Mouse (Mus musculus) gastrocnemius, adult 2 months (tissue): ENCODE results near the gene Parva. TPM values are rescaled to one million over a fixed set of nuclear protein-coding genes. Genes with fewer than 3 reads are reported as not detected.

Experiments used
- DNase-seq: peaks from one replicate; pipeline ENCODE4 v3.0.0; 2022
- H3K27ac ChIP-seq: fragments of 200-600 bp; 2 replicates; pipeline ENCODE4 v1.8.1; 2022; ENCODE audit warnings: mild to moderate bottlenecking
- H3K4me3 ChIP-seq: fragments of 200-600 bp; 2 replicates; pipeline ENCODE4 v1.8.1; 2022; ENCODE audit warnings: mild to moderate bottlenecking, moderate library complexity
- CTCF ChIP-seq: fragments of 200-600 bp; IDR thresholded peaks from 2 replicates; pipeline ENCODE4 v1.8.1; 2022; ENCODE audit warnings: antibody characterized with exemption, mild to moderate bottlenecking, moderate library complexity
- intact Hi-C: fragments of 180-260 bp; cut with DNase I; formaldehyde crosslinking; loops from one replicate; pipeline ENCODE4 v1.15.1; 2025
- total RNA-seq, 2 experiments: library from RNA; stranded (reverse); gene quantifications; 2 replicates each; pipeline ENCODE4 v1.2.3; 2021

The Parva gene
- total RNA-seq, 2 experiments from 2014 or later = 10.9 to 17.0 TPM

DNA sequence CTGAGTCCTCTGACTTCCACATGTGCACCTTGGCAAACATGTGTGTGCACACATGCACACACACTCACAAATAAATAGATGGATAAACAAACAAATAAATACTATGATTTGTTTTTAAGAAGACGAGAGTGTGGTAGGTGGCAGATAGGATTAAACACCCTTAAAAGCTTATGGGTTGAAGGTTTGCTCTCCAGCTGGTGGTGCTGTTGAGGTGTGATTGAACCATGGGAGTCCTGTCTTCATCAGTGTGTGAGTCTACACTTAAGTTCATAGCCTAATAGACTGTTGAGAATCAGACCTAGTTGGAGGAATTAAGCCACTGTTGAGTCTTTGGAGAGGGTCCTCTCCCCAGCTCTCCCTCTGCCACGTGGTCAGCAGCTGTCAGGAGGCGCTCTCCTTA is 38.6 kb downstream of the Parva start:
- Histone ChIP-seq H3K4me3 (no peak overlapping the region), H3K27ac (no peak overlapping the region)
- DNase-seq = peak; percentile 45
- intact Hi-C loops = loop anchor here (5.0 kb wide), 2 partner anchors 64 to 211 kb away; partner anchors contain the start of gene Tead1
- TF ChIP-seq CTCF = peak; percentile 46

DNA sequence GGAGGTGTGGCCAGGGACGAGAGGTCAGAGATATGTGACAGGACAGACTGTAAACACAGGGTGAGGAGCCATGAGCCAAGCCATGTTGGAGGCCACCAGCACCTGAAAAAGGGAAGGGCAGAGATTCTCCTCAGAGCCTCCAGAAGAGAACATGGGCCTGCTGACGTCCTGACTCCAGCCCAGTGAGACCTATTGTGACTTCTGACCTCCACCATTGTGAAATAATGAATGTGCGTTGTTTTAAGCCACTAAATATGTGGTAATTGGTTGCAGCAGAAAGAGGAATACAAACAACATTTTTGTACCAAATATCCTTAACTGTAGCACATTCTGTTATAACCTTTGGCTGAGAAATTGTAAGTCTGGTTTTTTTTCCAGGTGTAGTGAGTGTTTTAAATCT is 39.5 kb downstream of the Parva start:
- Histone ChIP-seq H3K4me3 (no peak overlapping the region), H3K27ac (peak overlapping the region; percentile 70)
- DNase-seq = no peak
- intact Hi-C loops = loop anchor here (5.0 kb wide), 2 partner anchors 64 to 211 kb away; partner anchors contain the start of gene Tead1
- TF ChIP-seq CTCF = no peak

DNA sequence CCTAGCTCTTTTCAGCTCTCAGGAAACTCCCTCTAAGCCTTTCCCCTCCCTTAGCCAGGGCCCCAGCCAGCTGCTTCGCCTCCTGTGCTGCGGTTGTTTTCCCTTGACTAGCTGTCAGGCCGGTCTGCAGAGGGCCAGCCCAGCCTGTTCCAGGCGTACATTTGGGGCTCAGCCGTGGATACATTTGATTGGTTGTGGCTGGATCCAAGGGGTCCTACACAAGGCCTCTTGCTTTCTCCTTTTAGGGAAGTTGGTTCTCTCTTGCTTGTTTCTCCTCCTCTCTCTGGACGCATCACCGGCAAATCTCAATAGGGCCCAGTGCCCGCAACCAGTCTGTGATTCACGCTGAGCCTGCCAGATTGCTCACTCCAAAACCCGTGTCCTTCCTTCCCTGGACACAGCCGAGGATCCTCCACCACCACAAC is 40.4 kb downstream of the Parva start:
- peak; percentile 68 for DNase-seq
- intact Hi-C loops = loop anchor here (5.0 kb wide), 2 partner anchors 65 to 210 kb away; partner anchors contain the start of gene Tead1

DNA sequence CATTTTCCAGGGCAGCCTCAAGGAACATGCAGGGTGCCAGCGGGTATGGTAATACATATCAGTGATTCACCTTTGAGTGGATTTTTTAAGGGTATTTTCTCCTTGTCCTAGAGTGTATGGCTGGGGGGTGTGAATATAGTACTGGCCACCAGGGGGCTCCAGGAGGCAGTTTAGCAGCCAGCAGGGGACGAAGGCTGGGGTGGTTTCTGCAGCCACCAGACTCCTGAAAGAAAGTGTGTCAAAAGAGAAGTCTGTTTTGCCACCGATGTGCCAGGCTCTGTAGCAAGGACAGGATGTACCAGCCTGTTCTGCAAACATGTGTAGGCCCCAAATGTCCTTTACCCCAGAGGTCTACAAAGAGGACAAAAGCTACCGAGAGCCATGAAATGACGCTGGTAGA is 42.5 kb downstream of the Parva start:
- H3K27ac ChIP-seq = peak overlapping the region; percentile 59
- intact Hi-C loops = loop anchor here (1.0 to 5.0 kb wide), 4 partner anchors 68 to 662 kb away; partner anchors contain the start of gene Tead1
- DNase-seq = peak; percentile 85
- TF ChIP-seq CTCF = peak; percentile 95
- H3K4me3 ChIP-seq = no peak overlapping the region

More for the DNA sequence above, 40.4 kb downstream of the Parva start:
- Histone ChIP-seq H3K4me3 (no peak overlapping the region; the same call in 1 of the 2 replicates), H3K27ac (peak overlapping the region; percentile 70)
- TF ChIP-seq CTCF = no peak

DNA sequence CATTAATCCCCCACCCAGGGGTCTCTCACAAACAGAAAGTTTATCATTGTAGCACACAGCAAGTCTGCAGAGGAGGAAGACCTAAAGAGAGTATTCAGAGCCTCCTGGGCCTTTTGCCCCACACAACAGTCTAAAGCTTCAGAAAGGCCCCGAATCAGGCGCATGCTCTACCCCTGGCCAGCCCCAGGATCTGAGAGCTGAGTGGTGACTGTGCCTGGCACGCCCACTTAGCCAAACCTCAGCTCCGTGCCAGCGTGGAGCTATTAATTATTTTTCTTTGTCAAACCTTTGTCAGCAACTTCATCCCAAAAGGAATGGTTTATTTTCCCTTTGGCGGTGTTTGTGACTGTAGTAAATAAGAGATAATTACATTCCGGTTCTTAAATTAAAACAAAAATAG is 44.0 kb downstream of the Parva start:
- H3K27ac ChIP-seq = peak overlapping the region; percentile 59
- intact Hi-C loops = loop anchor here (5.0 kb wide), 1 partner anchor 661 kb away; no protein-coding TSS in a partner anchor
- no peak overlapping the region for H3K4me3 ChIP-seq
- no peak for TF ChIP-seq CTCF
- peak; percentile 39 for DNase-seq

DNA sequence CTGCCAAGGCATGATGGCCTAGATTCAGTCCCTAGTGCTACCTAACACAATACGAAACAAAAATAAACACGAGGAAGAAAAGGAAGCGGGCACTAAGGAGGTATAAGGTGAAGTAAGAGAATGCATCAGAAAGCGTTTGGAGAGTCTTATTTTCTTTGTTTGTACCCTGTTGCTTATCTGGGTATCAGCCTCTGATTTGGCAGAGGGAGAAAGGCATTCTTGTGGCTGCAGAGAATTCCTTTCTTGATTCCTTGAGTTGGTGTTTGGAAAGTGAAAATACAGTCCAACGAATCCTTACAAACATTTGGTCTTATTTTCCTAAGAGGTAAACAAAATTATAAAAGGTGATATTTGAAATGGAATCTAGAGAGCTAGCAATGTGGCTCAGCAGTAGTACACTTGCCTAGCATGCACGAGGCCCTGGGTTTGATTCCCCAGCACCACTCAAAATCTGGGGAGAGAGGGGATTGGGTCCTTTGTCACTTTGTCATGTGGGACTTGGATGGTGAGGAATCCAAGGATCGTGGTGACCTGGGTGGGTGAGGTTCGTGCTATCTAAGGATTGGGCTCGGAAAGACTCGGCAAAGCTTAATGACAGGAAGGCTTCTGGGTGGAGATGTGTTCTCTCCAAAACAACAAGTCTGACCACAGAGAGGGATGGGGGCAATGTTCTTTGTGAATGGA is 44.9 kb downstream of the Parva start:
- intact Hi-C loops = loop anchor here (5.0 kb wide), 1 partner anchor 660 kb away; no protein-coding TSS in a partner anchor
- no peak for DNase-seq
- Histone ChIP-seq H3K27ac (peak overlapping the region; percentile 56), H3K4me3 (no peak overlapping the region)
- TF ChIP-seq CTCF = no peak

DNA sequence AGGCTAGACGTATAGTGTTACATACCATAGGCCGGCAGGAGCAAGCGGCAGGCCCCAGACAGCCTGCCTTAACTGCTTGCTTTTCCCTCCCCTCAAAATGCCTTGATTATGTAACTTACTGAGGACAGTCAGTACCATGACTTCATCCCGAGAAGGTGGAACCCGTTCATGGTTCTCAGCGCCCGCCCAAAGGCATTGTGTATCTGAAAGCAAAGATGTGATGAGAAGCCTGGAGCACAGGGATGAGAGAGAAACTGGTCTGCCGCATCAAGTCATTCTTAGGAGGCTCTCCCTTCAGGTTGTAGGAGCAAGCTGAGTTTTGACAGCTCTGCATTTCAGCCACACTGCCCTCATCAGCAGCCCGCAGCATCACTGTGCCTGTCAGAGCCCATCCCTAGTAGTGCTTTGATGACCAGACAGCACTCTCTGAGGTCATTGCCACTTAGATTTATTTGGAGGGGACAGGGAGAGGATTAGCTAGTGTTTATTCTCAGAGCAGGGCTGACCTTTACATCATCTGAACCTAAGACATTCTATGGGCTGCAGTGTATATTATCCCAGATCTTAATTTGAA is 45.5 kb downstream of the Parva start:
- intact Hi-C loops = loop anchor here (5.0 kb wide), 1 partner anchor 660 kb away; no protein-coding TSS in a partner anchor
- no peak for DNase-seq
- no peak for TF ChIP-seq CTCF
- peak overlapping the region; percentile 56 for H3K27ac ChIP-seq
- H3K4me3 ChIP-seq = no peak overlapping the region

DNA sequence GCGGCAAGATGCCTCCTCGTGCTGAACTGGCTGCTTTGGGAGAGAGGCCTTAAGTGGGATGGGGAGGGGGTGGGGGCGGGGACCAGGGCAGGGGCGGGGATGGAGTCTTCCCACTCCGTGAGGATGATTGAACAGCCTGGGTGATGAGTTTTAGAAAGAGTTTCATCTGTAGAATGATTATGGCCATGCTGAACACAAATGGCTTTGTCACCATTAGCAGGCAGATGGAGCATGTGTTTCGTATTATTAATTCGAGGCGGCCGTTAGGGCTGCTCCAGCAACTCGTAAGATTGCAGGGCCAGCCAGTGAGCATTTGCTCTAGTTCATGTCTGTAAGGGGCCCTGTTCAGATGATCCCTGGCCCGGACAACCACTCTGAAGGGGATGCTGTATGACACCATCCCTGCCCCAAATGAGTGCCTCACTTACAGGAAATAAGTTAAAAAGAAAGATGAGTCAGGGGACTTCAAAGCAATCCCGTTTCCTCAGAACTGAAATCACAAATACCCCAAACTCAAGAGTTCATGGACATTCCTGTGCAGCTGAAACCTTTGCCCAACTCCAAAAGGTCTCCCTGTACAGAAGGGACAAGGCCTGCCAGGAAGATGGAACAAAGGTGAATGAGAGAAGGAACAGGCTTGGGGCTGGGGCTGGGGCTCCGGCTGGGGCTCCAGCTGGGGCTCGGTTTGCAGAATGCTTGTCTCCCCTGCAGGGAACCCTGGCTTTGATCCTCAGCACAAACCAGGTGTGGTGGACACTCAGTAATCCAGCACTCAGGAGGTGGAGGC is 46.5 kb downstream of the Parva start:
- DNase-seq = no peak
- TF ChIP-seq CTCF = no peak
- H3K4me3 ChIP-seq = no peak overlapping the region
- intact Hi-C loops = loop anchor here (5.0 kb wide), 1 partner anchor 658 kb away; no protein-coding TSS in a partner anchor
- peak overlapping the region; percentile 41 for H3K27ac ChIP-seq

DNA sequence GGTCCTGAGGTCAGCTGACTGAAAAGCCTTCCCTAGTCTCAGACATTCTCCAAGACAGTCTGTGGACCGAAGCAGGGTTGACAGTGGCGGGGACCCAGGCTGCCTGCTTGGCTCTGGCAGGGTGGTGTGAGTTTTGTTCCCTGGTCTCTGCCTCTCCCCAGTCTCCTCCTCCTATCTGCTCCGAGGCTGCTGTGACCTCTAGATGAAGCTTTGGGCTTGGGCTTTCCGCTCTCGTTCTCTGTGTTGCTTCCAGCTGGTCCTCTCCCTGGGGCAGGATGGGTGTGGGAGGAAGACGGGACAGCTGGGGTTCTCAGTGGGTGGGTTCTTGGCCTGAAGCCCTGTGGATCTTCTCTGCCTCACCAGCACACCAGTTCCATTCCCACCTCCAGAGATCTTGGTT is 51.8 kb downstream of the Parva start:
- intact Hi-C loops = no loop called here
- Histone ChIP-seq H3K27ac (peak overlapping the region; percentile 56), H3K4me3 (0 out of 2 replicates have a peak overlapping the region, but pooled peaks have one; percentile 23)
- DNase-seq = peak; percentile 81
- no peak for TF ChIP-seq CTCF

DNA sequence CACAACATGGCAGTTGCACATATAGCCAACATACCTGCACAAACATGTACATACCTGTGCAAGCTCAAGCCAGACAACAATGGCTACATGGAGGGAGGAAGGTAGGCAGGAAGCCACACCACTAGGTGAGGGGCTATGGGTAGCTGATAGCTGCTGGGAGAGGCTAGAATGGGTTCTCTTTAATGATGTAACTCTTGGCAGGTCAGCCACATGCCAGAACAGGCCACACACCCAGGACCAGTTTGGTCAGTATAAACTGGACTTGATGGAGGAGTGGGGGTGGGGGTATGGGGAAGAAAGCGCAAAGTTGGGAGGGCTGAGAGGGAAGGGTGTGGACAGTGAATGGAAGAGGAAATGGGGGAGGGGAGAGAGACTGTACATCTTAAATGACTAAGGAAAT is 53.7 kb downstream of the Parva start:
- intact Hi-C loops = no loop called here
- TF ChIP-seq CTCF = no peak
- no peak for DNase-seq
- no peak overlapping the region for H3K4me3 ChIP-seq
- H3K27ac ChIP-seq = no peak overlapping the region

DNA sequence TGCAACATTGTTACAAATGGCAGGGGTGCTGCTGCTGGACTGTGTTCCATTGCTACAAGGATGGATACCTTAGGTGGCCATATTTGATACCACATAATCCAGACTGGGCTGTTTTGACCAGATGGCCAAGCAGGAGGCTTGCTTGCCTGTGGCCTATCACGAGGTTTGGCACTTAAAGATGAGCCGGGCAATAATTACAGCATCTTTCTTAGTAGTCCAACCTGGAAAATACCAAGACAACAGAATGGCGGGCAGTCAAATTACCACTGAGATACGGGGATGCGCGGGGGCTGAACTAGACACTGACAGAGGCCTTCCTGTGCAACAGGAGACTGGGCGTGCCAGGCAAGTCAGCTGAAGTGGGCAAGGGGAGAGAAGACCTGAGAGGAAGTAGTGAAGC is 55.3 kb downstream of the Parva start:
- Histone ChIP-seq H3K4me3 (no peak overlapping the region), H3K27ac (no peak overlapping the region; the same call in 1 of the 2 replicates)
- intact Hi-C loops = no loop called here
- no peak for DNase-seq
- TF ChIP-seq CTCF = no peak

DNA sequence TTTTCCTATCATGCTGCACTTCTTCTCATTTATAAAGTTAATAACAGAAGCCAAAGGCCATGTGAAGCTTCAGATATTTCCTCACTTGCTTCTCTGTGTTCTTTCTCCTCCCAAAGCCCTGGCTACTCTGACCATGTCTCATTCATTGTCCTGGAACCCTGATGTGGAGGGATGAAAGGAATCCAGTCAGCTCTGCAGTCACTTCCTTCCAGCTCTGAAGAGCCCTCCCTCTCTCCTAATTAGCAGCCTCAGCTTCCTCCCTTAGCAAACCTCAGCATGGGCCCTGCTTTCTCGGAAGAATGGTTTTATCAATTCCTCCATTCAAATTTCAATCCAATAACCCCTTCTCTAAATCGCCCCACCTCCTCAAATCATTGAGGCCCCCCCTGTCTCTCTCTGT is 56.1 kb downstream of the Parva start:
- no peak overlapping the region for H3K27ac ChIP-seq
- intact Hi-C loops = no loop called here
- DNase-seq = no peak
- no peak overlapping the region for H3K4me3 ChIP-seq
- TF ChIP-seq CTCF = no peak
